Mouse (Mus musculus): Measurements from ENCODE around the gene Olfr545.
"Not testable (repeated sequence)": the region's sequence is repeated elsewhere in the genome, so short reads cannot be mapped to it uniquely, and the experiment has no call there.

Olfr545 gene

GRCm38 (mm10) chr7:102499473-102499872, at the start of gene Olfr545:
Olfr545 (minus strand) TSS chr7:102499573.
- no peak for DNase-seq (ENCODE audit: low read depth in 1 of 2, low spot score in 2 of 2)

GRCm38 (mm10) chr7:102541251-102541650, 41.9 kb upstream of the Olfr545 start:
- DNase-seq (ENCODE audit: low read depth in 1 of 2, low spot score in 2 of 2) = no peak

GRCm38 (mm10) chr7:102540596-102540995, 41.2 kb upstream of the Olfr545 start, which contains the start of gene Olfr548-ps1:
Olfr548-ps1 (plus strand) TSS chr7:102540896.
- DNase-seq (ENCODE audit: low read depth in 1 of 2, low spot score in 2 of 2) = no peak

GRCm38 (mm10) chr7:102534449-102534848, 35.1 kb upstream of the Olfr545 start, which contains the start of gene Olfr547:
Olfr547 (plus strand) TSS chr7:102534749.
- no peak for DNase-seq (ENCODE audit: low read depth in 1 of 2, low spot score in 2 of 2)

- DNase-seq (ENCODE audit: low read depth in 1 of 2, low spot score in 2 of 2) = no peak
Measured at GRCm38 (mm10) chr7:102529052-102529451, 29.7 kb upstream of the Olfr545 start.

- DNase-seq (ENCODE audit: low read depth in 1 of 2, low spot score in 2 of 2) = no peak
Measured at GRCm38 (mm10) chr7:102517051-102517335, 17.6 kb upstream of the Olfr545 start.

GRCm38 (mm10) chr7:102516261-102517050, 17.1 kb upstream of the Olfr545 start:
- no peak for DNase-seq (ENCODE audit: low read depth in 1 of 2, low spot score in 2 of 2)

GRCm38 (mm10) chr7:102514144-102514543, 14.8 kb upstream of the Olfr545 start:
- no peak for DNase-seq (ENCODE audit: low read depth in 1 of 2, low spot score in 2 of 2)

GRCm38 (mm10) chr7:102512814-102513435, 13.6 kb upstream of the Olfr545 start:
- DNase-seq (ENCODE audit: low read depth in 1 of 2, low spot score in 2 of 2) = peak; percentile 52 to 61

GRCm38 (mm10) chr7:102511927-102512326, 12.6 kb upstream of the Olfr545 start:
- DNase-seq (ENCODE audit: low read depth in 1 of 2, low spot score in 2 of 2) = no peak

GRCm38 (mm10) chr7:102509726-102510125, 10.4 kb upstream of the Olfr545 start:
- no peak for DNase-seq (ENCODE audit: low read depth in 1 of 2, low spot score in 2 of 2)

GRCm38 (mm10) chr7:102508666-102509065, 9.3 kb upstream of the Olfr545 start:
- no peak for DNase-seq (ENCODE audit: low read depth in 1 of 2, low spot score in 2 of 2)

GRCm38 (mm10) chr7:102508066-102508465, 8.7 kb upstream of the Olfr545 start:
- no peak for DNase-seq (ENCODE audit: low read depth in 1 of 2, low spot score in 2 of 2)

GRCm38 (mm10) chr7:102506848-102507247, 7.5 kb upstream of the Olfr545 start:
- peak in 1 of 2 experiments; percentile 20 for DNase-seq (ENCODE audit: low read depth in 1 of 2, low spot score in 2 of 2)

- DNase-seq (ENCODE audit: low read depth in 1 of 2, low spot score in 2 of 2) = no peak
Measured at GRCm38 (mm10) chr7:102501986-102502385, 2.6 kb upstream of the Olfr545 start.

- DNase-seq (ENCODE audit: low read depth in 1 of 2, low spot score in 2 of 2) = not testable (repeated sequence)
Measured at GRCm38 (mm10) chr7:102494416-102494815, 5.0 kb downstream of the Olfr545 start.

GRCm38 (mm10) chr7:102488161-102488560, 11.2 kb downstream of the Olfr545 start, which contains the start of gene Olfr544:
Olfr544 (minus strand) TSS chr7:102488313.
- DNase-seq (ENCODE audit: low read depth in 1 of 2, low spot score in 2 of 2) = no peak

GRCm38 (mm10) chr7:102486105-102486504, 13.3 kb downstream of the Olfr545 start:
- DNase-seq (ENCODE audit: low read depth in 1 of 2, low spot score in 2 of 2) = no peak

- DNase-seq (ENCODE audit: low read depth in 1 of 2, low spot score in 2 of 2) = not testable (repeated sequence)
Measured at GRCm38 (mm10) chr7:102484766-102485165, 14.6 kb downstream of the Olfr545 start.

GRCm38 (mm10) chr7:102483665-102484064, 15.7 kb downstream of the Olfr545 start:
- DNase-seq (ENCODE audit: low read depth in 1 of 2, low spot score in 2 of 2) = no peak

- DNase-seq (ENCODE audit: low read depth in 1 of 2, low spot score in 2 of 2) = no peak
Measured at GRCm38 (mm10) chr7:102481579-102481978, 17.8 kb downstream of the Olfr545 start, which contains the start of gene Olfr543. Olfr543 (minus strand) TSS chr7:102481679.

- DNase-seq (ENCODE audit: low read depth in 1 of 2, low spot score in 2 of 2) = no peak
Measured at GRCm38 (mm10) chr7:102480821-102481220, 18.6 kb downstream of the Olfr545 start.

Data from monocyte, adult 2 months (primary cell).